Mouse (Mus musculus) gastrocnemius, adult 8-10 months (tissue): Measurements from ENCODE around the gene Gm9913. TPM values are rescaled to one million over a fixed set of nuclear protein-coding genes. Genes with fewer than 3 reads are reported as not detected.

ENCODE experiments used
- DNase-seq, 2 experiments: peaks; one replicate each; pipeline ENCODE4 v3.0.0; 2022; ENCODE audit warnings: low spot score in 2 of 2
- total RNA-seq, 4 experiments: library from RNA; stranded (reverse); gene quantifications; 2 replicates each; pipeline ENCODE4 v1.2.4; 2022

The Gm9913 gene
- total RNA-seq, 4 experiments from 2014 or later, result not detected

GRCm38 (mm10) chr2:125494831-125495812, 9.8 kb upstream of the Gm9913 start:
- no peak for DNase-seq

- no peak for DNase-seq
Observed at GRCm38 (mm10) chr2:125496696-125497095, 8.2 kb upstream of the Gm9913 start.

- no peak for DNase-seq
Observed at GRCm38 (mm10) chr2:125498216-125498615, 6.7 kb upstream of the Gm9913 start.

GRCm38 (mm10) chr2:125501526-125501925, 3.4 kb upstream of the Gm9913 start:
- DNase-seq, result no peak

GRCm38 (mm10) chr2:125505746-125506315, 942 bp downstream of the Gm9913 start:
- peak in 1 of 2 experiments; percentile 35 for DNase-seq

GRCm38 (mm10) chr2:125506316-125507054, 1.6 kb downstream of the Gm9913 start:
- peak; percentile 57 to 59 for DNase-seq

GRCm38 (mm10) chr2:125507893-125508292, 3.0 kb downstream of the Gm9913 start, which contains the start of gene Fbn1:
Fbn1 (minus strand) TSS chr2:125507993.
- no peak for DNase-seq

GRCm38 (mm10) chr2:125508381-125508780, 3.5 kb downstream of the Gm9913 start:
- no peak for DNase-seq

GRCm38 (mm10) chr2:125510752-125511151, 5.9 kb downstream of the Gm9913 start:
- no peak for DNase-seq

GRCm38 (mm10) chr2:125511898-125512297, 7.0 kb downstream of the Gm9913 start:
- DNase-seq, result no peak

- no peak for DNase-seq
Observed at GRCm38 (mm10) chr2:125512544-125512943, 7.7 kb downstream of the Gm9913 start.

GRCm38 (mm10) chr2:125514391-125514790, 9.5 kb downstream of the Gm9913 start:
- DNase-seq, result no peak

- DNase-seq, result no peak
Observed at GRCm38 (mm10) chr2:125515291-125516057, 10.6 kb downstream of the Gm9913 start.

- DNase-seq, result peak in 1 of 2 experiments; percentile 33
Observed at GRCm38 (mm10) chr2:125516594-125516993, 11.7 kb downstream of the Gm9913 start.

GRCm38 (mm10) chr2:125525484-125525883, 20.6 kb downstream of the Gm9913 start:
- DNase-seq, result no peak

GRCm38 (mm10) chr2:125526566-125526965, 21.7 kb downstream of the Gm9913 start:
- DNase-seq, result no peak

GRCm38 (mm10) chr2:125530665-125531064, 25.8 kb downstream of the Gm9913 start:
- peak; percentile 41 to 43 for DNase-seq

GRCm38 (mm10) chr2:125539640-125540039, 34.8 kb downstream of the Gm9913 start:
- DNase-seq, result no peak

- DNase-seq, result no peak
Observed at GRCm38 (mm10) chr2:125540579-125540978, 35.7 kb downstream of the Gm9913 start.

GRCm38 (mm10) chr2:125541451-125541850, 36.6 kb downstream of the Gm9913 start:
- DNase-seq, result no peak

GRCm38 (mm10) chr2:125543646-125544045, 38.8 kb downstream of the Gm9913 start:
- DNase-seq, result no peak
